Mouse (Mus musculus) induced T-regulatory cell, adult 2 months (primary cell): ENCODE results near the gene Prph.
"Not testable (repeated sequence)": the region's sequence is repeated elsewhere in the genome, so short reads cannot be mapped to it uniquely, and the experiment has no call there.

ENCODE experiments used
- DNase-seq: peaks from one replicate; pipeline ENCODE4 v3.0.0-alpha.2; 2012; ENCODE audit warnings: low read depth

Gene Prph

DNA sequence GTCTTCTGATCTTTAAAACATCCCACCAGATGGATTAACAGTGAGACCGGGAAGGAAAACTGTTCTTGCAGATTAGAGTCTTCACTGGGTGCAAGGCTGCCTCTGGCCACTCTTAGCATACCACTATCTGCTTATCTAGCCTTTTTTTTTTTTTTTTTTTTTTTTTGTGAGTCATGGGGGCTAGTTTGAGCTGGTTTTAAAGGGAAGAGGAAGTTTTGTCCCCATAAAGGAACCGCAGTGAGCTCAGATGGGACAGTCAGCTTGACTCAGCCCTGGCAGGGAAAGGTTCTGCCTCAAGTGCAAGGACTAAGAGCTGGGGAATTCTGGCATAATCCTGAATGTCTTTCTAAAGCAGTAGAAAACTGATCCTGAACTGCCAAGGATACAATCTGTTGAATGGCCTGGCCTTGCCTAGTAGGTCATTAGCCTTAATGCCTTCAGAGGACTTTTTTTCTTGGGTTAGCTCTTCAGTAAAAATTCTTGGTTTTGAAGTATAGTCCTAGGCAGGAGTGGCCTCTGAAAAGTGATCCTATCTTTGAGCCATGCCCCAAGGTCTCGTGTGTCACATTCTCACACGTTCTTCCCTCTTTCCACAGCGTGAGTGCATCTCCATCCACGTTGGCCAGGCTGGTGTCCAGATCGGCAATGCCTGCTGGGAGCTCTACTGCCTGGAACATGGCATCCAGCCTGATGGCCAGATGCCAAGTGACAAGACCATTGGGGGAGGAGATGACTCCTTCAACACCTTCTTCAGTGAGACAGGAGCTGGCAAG lies 21.3 kb upstream of the Prph start:
- DNase-seq: no peak

- DNase-seq: no peak
Observed at GRCm38 (mm10) chr15:99035431-99035830, 19.5 kb upstream of the Prph start.

DNA sequence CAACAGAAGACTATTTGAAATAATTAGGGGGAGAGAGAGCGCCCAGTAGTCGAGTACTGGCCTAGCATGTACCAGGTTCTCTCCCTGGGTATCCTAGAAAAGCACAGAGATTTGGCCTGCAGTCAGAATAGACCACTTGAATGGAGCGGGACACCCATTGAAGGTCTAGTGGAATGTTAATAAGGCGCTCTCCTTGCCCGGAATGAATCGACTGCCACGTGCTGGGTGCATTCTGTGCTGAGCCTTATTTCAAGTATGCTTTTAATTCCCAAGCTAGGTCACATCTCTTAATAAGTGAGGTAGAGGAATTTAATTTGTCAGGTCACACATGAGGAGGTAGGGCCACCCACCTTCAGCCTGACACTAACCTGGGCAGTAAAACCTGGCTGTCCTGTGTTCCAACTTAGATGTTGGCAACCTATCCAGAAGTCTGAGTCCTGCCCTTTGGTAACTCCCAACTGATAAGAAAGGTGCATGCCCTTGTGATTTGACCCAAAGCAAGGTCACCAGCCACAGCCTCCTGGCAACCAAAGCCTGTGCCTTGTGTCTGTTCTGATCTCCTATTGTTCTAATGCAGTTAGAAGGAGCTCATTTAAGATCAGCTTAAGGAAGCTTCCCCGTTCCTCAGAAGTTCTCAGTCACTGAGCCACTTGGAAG lies 18.6 kb upstream of the Prph start:
- DNase-seq: no peak

- DNase-seq: no peak
Observed at GRCm38 (mm10) chr15:99038025-99038424, 16.9 kb upstream of the Prph start.

GRCm38 (mm10) chr15:99038797-99039196 lies 16.2 kb upstream of the Prph start:
- DNase-seq: no peak

DNA sequence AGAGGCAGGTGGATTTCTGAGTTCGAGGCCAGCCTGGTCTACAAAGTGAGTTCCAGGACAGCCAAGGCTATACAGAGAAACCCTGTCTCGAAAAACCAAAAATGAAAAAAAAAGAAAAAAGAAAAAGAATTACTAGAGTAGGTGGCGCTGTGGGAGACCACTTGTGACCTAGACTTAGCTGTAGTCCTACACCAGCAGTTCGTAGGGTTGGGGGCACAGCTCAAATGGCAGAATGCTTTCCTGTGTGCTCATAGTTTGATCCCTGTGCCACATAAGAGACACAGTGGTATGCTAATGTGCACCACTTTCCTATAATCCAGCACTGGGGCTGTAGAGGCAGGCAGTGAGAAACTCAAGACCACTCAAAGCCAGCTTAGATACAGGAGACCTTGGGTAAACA lies 15.7 kb upstream of the Prph start:
- DNase-seq: no peak

DNA sequence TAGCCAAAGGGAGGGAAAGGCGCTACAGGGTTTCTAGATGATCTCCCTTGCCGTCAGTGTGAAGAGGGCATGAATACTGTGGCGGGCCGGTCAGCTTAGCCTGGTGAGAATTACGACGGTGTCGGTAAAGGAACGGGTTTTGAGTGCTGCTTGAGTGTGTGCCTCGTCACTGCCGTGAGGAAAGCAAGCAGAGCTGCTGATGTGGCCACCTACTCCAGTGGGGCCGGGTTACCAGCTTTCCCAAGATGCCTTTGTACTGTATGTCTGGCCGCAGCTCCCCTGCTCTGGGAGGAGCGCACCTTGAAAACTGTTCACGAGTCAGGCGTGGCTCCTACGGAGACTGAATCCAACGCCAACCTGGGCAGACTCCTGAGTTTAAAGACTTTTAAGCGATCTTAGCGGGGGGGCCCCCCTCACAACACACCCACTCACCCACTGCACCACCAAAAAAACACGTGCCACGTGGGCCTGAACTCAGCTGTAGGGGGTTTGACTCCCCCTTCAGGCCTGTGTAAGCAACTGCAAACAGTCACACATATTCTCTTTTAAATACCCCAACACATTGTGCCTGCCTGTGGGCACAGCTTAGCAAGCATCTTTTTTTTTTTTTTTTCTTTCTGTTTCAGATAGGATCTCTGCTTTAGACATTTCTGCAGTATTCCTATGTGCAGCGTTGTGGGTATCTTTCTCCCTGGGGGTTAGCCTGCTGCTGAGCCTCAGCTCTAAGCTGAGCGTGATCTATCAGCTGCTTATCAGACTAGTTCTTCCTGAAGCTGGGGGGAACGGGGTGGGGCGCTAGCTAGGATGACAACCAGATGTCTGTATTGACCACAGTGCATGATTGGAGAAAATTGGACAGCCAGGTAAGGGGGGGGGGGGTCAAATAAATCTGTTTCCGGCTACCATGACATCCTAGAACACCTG lies 14.7 kb upstream of the Prph start:
- DNase-seq: peak; percentile 43

DNA sequence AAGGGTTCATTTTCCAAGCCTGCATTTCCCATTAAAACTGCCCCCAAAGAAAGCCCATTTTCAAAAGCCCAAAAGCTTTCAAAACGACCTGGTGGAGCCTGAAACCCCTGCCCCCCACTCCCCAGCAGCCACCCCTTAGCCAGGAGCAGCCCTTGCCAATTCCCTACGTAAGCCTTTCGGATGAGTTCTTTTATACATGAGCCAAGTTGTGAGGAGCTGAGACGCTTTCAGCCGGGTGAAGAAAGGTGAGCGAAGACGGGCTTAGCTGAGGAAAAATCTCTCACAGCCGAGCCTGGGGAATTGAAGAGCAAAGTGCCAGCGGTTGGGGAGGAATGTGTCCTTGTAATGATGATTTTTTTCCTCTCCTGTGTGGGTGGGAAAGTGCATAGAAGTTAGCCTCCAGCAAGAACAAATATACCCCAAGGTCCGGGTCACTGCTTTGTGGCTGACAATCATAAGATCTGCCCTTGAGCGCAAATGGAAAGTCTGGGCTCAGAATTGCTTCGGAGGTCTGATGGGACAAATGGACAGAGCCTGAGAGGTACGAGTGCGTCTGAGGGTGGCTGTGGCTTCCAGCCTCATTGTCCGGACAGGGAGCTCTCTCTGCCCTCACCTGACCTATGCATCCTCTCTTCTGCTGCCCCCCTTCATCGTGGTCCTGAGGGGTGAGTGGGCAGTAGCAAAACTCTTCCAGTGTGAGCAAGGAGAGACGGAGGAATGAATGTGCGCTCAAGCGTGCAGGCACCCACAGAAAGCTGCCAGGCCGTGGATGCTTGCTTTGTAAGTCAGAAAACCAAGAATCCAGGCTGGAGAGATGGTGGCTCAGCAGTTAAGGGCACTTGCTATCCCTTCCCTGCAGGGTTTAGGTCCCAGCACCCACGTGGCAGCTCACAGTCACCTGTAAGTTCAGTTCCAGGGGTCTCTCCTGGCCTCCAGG lies 13.8 kb upstream of the Prph start:
- DNase-seq: no peak

- DNase-seq: no peak
Observed at GRCm38 (mm10) chr15:99042334-99042733, 12.6 kb upstream of the Prph start.

GRCm38 (mm10) chr15:99044854-99045253 lies 10.1 kb upstream of the Prph start:
- no peak for DNase-seq

DNA sequence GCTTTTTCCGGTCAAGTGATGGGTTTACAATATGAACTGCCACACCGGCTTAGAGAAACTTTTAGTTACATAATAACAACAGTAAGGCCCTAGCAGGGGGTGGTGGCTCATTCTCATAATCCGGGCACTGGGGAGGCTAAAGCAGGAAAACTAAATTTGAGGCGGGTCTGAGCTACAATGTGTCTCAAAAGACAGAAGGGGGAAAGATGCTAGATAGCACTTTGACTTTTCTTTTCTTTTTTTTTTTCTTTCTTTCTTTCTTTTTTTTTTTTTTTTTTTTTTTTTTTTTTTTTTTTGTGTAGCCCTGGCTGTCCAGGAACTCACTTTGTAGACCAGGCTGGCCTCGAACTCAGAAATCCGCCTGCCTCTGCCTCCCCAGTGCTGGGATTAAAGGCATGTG lies 9.2 kb upstream of the Prph start:
- DNase-seq: not testable (repeated sequence)

DNA sequence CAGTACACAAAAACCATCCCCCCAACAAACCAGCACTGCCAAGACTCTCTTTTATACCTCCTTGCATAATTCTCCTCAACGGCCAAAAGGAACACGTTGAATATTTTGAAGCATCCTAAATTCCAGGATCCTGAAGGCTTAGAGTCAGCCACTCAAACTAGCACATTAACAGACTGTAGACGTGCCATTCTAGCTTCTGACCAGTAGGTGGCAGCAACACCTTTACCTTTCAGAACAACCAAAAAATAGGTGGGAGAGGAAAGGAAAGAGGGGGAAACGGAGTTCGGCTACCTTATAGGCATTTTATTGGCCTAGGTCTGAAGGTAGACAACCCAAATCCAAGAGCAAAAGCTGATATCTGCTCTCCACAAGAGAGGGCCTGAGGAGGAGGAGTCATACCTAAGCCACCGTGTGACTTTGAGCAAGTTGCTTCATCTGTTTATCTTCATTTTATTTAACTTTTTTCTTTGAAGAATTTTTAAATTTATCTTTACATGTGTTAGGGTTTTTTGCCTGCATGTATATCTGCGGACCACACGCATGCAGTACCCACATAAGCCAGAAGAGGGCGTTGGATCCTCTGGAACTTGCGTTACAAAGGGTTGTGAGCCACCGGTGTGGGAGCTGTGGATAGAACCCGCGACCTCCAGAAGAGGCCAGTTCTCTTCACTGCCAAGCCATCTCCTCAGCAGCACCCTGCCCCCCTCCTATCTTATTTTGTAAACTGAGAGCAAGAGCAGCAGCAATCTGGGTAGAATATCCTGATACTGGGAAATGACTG lies 5.3 kb upstream of the Prph start:
- peak; percentile 86 for DNase-seq

DNA sequence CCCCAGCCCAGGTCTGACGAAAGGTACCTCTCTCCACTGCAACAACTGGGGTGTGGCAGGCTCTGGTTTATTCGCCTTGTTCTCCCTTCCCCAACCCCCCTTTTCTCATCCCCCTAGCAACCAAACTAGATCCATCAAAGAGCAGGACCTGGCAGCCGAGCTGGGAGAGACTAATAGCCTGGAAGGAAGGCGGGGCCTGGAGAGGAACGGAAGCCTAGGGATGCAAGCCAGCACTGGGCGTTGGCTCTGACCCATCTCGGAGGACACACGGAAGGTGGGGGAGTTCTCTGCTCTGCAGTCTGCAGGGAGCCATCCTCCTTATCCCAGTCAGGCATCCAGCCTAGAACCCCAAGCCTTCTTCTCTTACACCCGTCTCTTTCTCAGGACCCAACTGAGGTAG lies 1.6 kb upstream of the Prph start:
- no peak for DNase-seq

- peak; percentile 46 for DNase-seq
Observed at GRCm38 (mm10) chr15:99055511-99055961, 562 bp downstream of the Prph start.

DNA sequence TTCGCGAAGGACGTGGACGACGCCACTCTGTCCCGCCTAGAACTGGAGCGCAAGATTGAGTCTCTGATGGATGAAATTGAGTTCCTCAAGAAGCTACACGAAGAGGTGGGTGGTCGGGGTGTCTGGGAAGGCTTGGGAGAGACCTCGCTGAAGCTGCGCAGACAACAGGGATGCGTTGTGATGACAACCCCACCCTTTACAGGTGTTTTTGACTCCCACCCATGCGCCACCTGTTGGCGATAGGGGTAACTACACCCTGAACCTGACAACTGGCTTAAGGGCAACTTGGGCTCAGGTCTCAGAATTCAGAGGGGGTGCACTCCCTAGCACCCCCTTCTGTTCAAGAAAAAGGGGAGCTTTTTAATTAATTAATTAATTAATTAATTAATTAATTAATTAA lies 1.4 kb downstream of the Prph start:
- DNase-seq: peak; percentile 85

- DNase-seq: peak; percentile 60
Observed at GRCm38 (mm10) chr15:99065557-99066165, 10.7 kb downstream of the Prph start.

DNA sequence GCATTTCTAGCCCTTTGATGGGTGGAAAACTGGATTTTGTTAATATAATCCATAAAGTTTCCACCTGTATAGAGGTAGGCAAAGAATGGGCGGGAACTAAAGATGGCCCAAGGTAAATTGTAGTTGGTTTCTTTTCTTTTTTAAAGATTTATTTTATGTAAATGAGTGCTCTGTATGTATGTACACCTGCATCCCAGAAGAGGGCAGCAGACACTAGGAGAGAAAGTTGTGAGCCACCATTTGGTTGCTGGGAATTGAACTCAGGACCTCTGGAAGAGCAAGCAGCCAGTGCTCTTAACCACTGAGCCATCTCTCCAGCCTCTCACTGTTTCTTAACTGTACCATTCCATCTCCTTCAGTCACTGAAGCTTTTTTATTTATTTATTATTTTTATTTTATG lies 17.0 kb downstream of the Prph start:
- DNase-seq: peak; percentile 56

DNA sequence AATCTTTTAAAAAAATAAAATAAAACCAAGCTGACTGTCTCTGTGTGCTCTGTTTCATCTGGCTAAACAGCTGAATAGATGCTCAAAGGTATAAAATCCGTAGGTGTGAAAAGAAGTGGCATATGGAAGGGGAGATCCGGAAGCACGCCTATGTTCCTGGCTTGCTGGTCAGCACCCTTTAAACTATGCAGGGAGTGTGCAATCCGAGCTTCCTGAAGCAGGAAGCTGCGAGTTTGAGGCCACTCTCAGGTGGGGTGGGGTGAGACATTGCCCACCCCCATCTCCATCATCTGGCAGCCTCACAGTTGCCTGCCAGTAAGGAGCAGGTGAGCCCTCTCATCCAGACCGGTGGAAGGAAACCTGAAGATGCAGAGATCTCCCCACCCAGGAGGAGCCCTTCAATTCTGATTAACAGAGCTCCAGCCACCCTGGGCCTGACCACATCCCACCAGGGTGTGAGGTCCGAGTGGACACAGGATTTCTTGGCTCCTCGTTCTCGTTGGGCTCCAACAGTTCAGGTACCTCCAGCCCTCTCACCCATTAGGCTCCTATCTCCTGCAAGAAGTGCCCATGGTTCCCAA lies 19.1 kb downstream of the Prph start, which contains the start of gene Troap:
TSS of gene Troap (plus strand) at position 557 of the 581 bp plus-strand sequence.
- no peak for DNase-seq

GRCm38 (mm10) chr15:99074600-99075333 lies 19.8 kb downstream of the Prph start:
- DNase-seq: peak; percentile 98
